Mouse (Mus musculus) forebrain, embryonic 13.5 days (tissue): ENCODE results near the gene Mr1. TPM values are rescaled to one million over a fixed set of nuclear protein-coding genes. Genes with fewer than 3 reads are reported as not detected.
A peak's percentile ranks its signal among the peaks of the same experiment; 100 is the strongest.

Source experiments
- ATAC-seq: fragments of 200-750 bp; cut with Nextera tagmentation; 2 replicates; pipeline ENCODE4 v1.8.0; 2017
- H3K27ac ChIP-seq: fragments of 300-500 bp; sonication (generic); 2 replicates; pipeline ENCODE4 v1.5.1; 2015; ENCODE audit warnings: inconsistent platforms, mild to moderate bottlenecking, moderate library complexity
- H3K27me3 ChIP-seq: fragments of 300-500 bp; sonication (generic); 2 replicates; pipeline ENCODE4 v1.6.1; 2015; ENCODE audit warnings: mild to moderate bottlenecking, inconsistent platforms
- H3K36me3 ChIP-seq: fragments of 300-500 bp; sonication (generic); 2 replicates; pipeline ENCODE4 v1.6.1; 2015; ENCODE audit warnings: mild to moderate bottlenecking, inconsistent platforms; ENCODE audit not compliant: poor library complexity, severe bottlenecking
- H3K4me1 ChIP-seq: fragments of 300-500 bp; sonication (generic); 2 replicates; pipeline ENCODE4 v1.6.1; 2015; ENCODE audit warnings: inconsistent platforms
- H3K4me2 ChIP-seq: fragments of 300-500 bp; sonication (generic); 2 replicates; pipeline ENCODE4 v1.6.1; 2015; ENCODE audit warnings: inconsistent platforms, mild to moderate bottlenecking, moderate library complexity
- H3K4me3 ChIP-seq: fragments of 300-500 bp; sonication (generic); 2 replicates; pipeline ENCODE4 v1.5.1; 2015; ENCODE audit warnings: mild to moderate bottlenecking, inconsistent platforms
- H3K9ac ChIP-seq: fragments of 300-500 bp; sonication (generic); 2 replicates; pipeline ENCODE4 v1.6.1; 2015; ENCODE audit warnings: mild to moderate bottlenecking, inconsistent platforms
- H3K9me3 ChIP-seq: fragments of 300-500 bp; sonication (generic); replicated peaks from 2 replicates; pipeline ENCODE4 v1.6.1; 2016; ENCODE audit warnings: inconsistent platforms
- WGBS: fragments of 180-500 bp; shearing (Covaris S2); methylation state at CpG from one replicate; pipeline ENCODE4 v1.1.7; 2015; 5-methylcytosine and 5-hydroxymethylcytosine counted together
- polyA plus RNA-seq: library from polyadenylated mRNA; unstranded; fragments of >200 nt; fragmentation: Nextera tagmentation; extraction: Ambion mirVana; gene quantifications from 2 replicates; pipeline ENCODE4 v1.2.1, GENCODE M21; 2015

Gene Mr1
- polyA plus RNA-seq, 1 experiment from 2014 or later: 0.50 TPM

GRCm38 (mm10) chr1:155077675-155078074 is 68.9 kb downstream of the Mr1 start:
- H3K9me3 ChIP-seq: no peaks in the 10 kb centered on the region
- H3K27ac ChIP-seq: peak overlapping the region; percentile 44
- no peak overlapping the region for H3K4me3 ChIP-seq
- peaks cover 47% of the 10 kb centered on the region for H3K4me1 ChIP-seq
- peak overlapping the region; percentile 34; the same call in 1 of the 2 replicates for H3K9ac ChIP-seq
- WGBS: 83% methylated on average over 3 of the region's 3 CpGs
- no peak for ATAC-seq
- H3K4me2 ChIP-seq: no peak overlapping the region
- no peaks in the 10 kb centered on the region for H3K36me3 ChIP-seq
- H3K27me3 ChIP-seq: 0 out of 2 replicates have a peak, but pooled peaks cover 3% of the 10 kb centered on the region

Other genes with a start within 250 kb of the Mr1 start
- 8.6 and 12.2 TPM in 2 replicates for gene Ier5, start 47.2 kb downstream of the Mr1 start, polyA plus RNA-seq
- gene Stx6, start 11.9 kb upstream of the Mr1 start, polyA plus RNA-seq: 114 and 115 TPM in 2 replicates
- 2.5 and 3.4 TPM in 2 replicates for gene BC034090, start 97.6 kb upstream of the Mr1 start, polyA plus RNA-seq